Mouse (Mus musculus): ENCODE measurements around the gene Slc30a2.

- no peak for TF ChIP-seq ZC3H11A (IDR thresholded peaks at IDR 0.05; ENCODE audit: borderline replicate concordance, low read depth, low read length)
- TF ChIP-seq HCFC1 (IDR thresholded peaks at IDR 0.05; ENCODE audit: borderline replicate concordance, insufficient read depth, low read length), result 0 out of 2 replicates have a peak, but pooled peaks have one; percentile 18
- TF ChIP-seq MAFK (IDR thresholded peaks at IDR 0.05; ENCODE audit: insufficient read depth, low read depth, low read length), result no peak
- TF ChIP-seq CHD2 (IDR thresholded peaks at IDR 0.05; ENCODE audit: low read depth, low read length), result no peak
Measured at GRCm38 (mm10) chr4:134343071-134344031, at the start of gene Slc30a2.

Measured in ES-E14 (cell line).